16 mouse cellular contexts compared by ENCODE assay signal in the genomic region with DNA sequence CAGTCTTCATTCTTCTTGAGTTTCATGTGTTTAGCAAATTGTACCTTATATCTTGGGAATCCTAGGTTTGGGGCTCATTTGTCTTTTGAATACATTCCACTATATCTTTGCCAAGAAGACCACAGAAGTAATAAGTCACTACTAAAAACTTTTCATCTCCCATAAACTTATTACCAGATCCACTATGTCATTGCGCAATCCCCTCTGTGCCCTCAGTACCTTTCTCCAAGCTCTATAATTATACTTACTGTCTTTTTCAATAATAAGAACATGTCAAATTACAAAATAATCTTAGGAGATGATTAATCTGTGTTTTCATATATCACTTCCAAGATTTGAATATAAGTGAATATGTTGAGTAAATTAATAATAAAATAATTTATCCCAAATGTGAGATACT.
"Had no signal": no experiment of that assay in that cellular context is flagged by ENCODE, and none has a peak within 500 bp of the region (broad histone marks: within the 10 kb centered on the region; RNA-seq: fewer than 3 reads in every experiment).

No protein-coding gene starts in this region.

- H3K36me3 ChIP-seq: neural tube, embryonic 12.5 days; neural tube, embryonic 13.5 days; neural tube, embryonic 15.5 days; stomach, embryonic 15.5 days had no signal

- H3K9ac ChIP-seq: neural tube, embryonic 12.5 days; neural tube, embryonic 13.5 days; neural tube, embryonic 15.5 days; stomach, embryonic 15.5 days had no signal

- DNase-seq: retina, postnatal 1 day; right cerebral cortex, adult 18-20 months; right cerebral cortex, postnatal 14 days; right cerebral cortex, postnatal 25 days; right cerebral cortex, postnatal 4 days; spleen, adult 18-20 months; thymus, adult 18-20 months; thymus, adult 2 months; thymus, postnatal 14 days; thymus, postnatal 25 days; thymus, postnatal 36 days; thymus, postnatal 4 days had no signal

- H3K9me3 ChIP-seq: neural tube, embryonic 12.5 days; neural tube, embryonic 13.5 days; neural tube, embryonic 15.5 days; stomach, embryonic 15.5 days had no signal

- H3K27ac ChIP-seq: neural tube, embryonic 12.5 days; neural tube, embryonic 13.5 days; neural tube, embryonic 15.5 days; stomach, embryonic 15.5 days had no signal

- H3K4me1 ChIP-seq: neural tube, embryonic 12.5 days; neural tube, embryonic 13.5 days; neural tube, embryonic 15.5 days; stomach, embryonic 15.5 days had no signal

- H3K4me2 ChIP-seq: neural tube, embryonic 12.5 days; neural tube, embryonic 13.5 days; neural tube, embryonic 15.5 days; stomach, embryonic 15.5 days had no signal

- H3K27me3 ChIP-seq: neural tube, embryonic 12.5 days; neural tube, embryonic 13.5 days; neural tube, embryonic 15.5 days; stomach, embryonic 15.5 days had no signal

- H3K4me3 ChIP-seq: neural tube, embryonic 12.5 days; neural tube, embryonic 13.5 days; neural tube, embryonic 15.5 days; stomach, embryonic 15.5 days had no signal
